Mouse (Mus musculus): ENCODE results near the gene Lyzl4.

The Lyzl4 gene

GRCm38 (mm10) chr9:121600861-121601427 lies 41.0 kb downstream of the Lyzl4 start:
- in situ Hi-C loops (cut with MboI, MseI): no loop called here

- in situ Hi-C loops (cut with MboI, MseI): no loop called here
Measured at GRCm38 (mm10) chr9:121600201-121600860, 41.6 kb downstream of the Lyzl4 start.

DNA sequence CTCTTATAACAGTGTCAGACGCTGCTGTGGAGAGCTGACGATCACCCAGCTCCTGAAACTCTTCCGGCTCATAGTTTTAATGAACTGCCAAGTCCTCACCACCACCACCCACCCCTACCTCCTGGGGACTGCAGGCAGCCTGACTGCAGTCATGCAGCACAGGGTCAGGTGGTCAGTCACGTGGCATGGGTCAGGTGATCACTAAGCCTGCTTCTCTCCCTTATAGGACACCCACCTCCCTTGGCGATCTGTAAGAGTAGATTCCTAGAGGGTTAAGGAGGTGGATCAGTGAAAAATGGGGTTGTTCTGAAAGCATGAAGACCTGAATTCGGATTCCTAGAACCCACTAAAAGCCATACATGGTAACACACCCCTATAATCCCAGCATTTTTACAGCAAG lies 42.3 kb downstream of the Lyzl4 start:
- in situ Hi-C loops (cut with MboI, MseI): loop anchor here (5.0 to 10.0 kb wide), 2 partner anchors 215 to 347 kb away; no protein-coding TSS in a partner anchor

- in situ Hi-C loops (cut with MboI, MseI): loop anchor here (5.0 to 10.0 kb wide), 2 partner anchors 213 to 346 kb away; no protein-coding TSS in a partner anchor
Measured at GRCm38 (mm10) chr9:121598106-121598505, 43.8 kb downstream of the Lyzl4 start.

DNA sequence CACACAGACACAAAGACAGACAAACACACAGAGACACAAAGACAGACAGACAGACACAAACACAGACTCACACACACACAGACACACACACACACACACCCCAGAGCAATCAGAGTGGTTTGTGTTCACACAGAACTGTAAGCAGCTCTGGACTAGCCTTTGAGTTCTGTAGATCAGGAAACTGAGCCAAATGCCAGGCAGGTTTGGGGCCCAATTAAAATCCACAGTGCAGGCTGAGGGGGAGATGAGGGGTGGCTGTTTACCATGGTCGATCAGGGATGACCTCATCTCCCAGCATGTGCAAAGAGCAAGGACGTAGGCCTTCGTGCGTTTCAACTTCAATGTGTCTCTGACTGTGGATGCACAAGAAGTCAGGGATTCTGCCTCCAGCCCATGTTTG lies 47.1 kb downstream of the Lyzl4 start:
- in situ Hi-C loops (cut with MboI, MseI): loop anchor here (5.0 to 10.0 kb wide), 2 partner anchors 210 to 342 kb away; no protein-coding TSS in a partner anchor

- in situ Hi-C loops (cut with MboI, MseI): loop anchor here (10.0 kb wide), 1 partner anchor 209 kb away; no protein-coding TSS in a partner anchor
Measured at GRCm38 (mm10) chr9:121593768-121594167, 48.1 kb downstream of the Lyzl4 start.

- in situ Hi-C loops (cut with MboI, MseI): loop anchor here (10.0 kb wide), 1 partner anchor 208 kb away; no protein-coding TSS in a partner anchor
Measured at GRCm38 (mm10) chr9:121592948-121593550, 48.8 kb downstream of the Lyzl4 start.

GRCm38 (mm10) chr9:121589533-121589932 lies 52.4 kb downstream of the Lyzl4 start:
- in situ Hi-C loops (cut with MboI, MseI): no loop called here

- in situ Hi-C loops (cut with MboI, MseI): no loop called here
Measured at GRCm38 (mm10) chr9:121574380-121574779, 67.5 kb downstream of the Lyzl4 start.

DNA sequence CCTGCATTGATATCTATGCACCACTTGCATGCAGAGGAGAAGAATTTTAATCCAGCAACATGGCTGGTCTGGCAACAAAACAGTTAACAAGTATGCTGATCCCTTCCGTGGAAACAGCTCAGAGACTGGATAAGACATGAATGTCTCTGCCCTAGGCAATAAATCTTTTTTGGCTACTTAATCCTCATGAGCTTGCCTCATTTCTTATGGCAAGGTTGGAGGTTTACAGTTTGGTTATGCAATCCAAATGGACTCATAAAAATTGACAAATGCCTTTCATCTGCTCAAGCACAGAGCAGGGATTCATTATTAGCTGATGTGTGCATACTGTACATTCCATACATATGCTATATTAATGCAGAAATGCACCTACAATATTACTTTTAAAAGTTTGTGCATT lies 73.4 kb downstream of the Lyzl4 start:
- in situ Hi-C loops (cut with MboI, MseI): no loop called here

DNA sequence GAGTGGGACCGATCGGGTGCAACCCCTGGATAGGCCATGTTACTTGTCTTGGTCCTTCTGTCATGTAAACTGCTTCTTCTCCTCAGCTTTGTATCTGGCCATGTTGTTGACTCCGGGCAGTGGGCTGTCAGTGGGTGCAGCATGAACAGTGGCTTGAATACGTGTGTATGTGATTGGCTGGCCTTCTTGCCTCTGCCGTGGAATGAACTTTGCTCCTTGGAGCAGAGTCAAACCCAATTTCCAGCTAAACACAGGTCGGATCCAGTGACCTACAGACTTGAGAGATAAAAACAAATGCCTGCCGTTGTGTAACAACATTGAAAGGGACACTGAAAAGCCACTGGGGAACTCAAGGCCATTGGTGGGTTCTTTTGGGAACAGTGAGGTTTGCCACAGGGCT lies 75.5 kb downstream of the Lyzl4 start:
- in situ Hi-C loops (cut with MboI, MseI): no loop called here

- in situ Hi-C loops (cut with MboI, MseI): no loop called here
Measured at GRCm38 (mm10) chr9:121563276-121563675, 78.6 kb downstream of the Lyzl4 start.

DNA sequence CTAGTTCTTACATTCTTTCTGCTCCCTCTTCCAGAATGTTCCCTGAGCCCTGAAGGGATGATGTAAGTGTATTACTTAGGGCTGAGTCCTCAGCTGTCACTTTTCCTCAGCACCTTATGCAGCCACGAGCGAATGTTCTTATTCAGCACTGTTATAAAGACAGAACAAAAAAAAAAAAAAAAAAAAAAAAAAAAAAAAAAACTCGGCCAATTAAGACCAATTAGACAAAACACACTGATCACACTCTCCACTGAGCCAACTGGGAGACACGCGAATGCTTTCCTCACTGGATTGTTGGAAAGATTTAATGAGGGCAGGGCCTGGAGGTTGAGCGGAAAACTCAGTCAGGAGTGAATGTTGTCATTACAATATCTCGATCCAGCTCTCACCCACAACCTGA lies 81.4 kb downstream of the Lyzl4 start:
- in situ Hi-C loops (cut with MboI, MseI): no loop called here

DNA sequence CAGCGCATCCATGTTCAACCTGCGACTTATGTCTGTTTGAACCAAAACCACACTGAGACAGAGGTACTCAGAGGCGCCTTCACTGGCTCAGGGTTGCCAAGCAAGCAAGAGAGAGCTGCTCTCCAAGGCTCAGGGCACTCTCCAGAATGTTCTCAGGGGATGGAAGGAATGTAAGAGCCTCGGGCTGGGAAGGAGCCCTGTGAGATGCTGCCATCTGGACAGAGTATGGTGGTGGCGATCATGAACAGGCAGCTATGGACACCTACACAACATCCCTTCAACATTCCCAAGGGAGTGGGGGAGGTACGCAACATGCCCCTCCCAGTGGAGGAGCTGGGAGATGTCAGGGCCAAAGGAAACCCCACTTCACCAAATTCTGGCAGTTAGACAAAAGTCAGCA lies 83.7 kb downstream of the Lyzl4 start:
- in situ Hi-C loops (cut with MboI, MseI): no loop called here

GRCm38 (mm10) chr9:121556913-121557312 lies 85.0 kb downstream of the Lyzl4 start:
- in situ Hi-C loops (cut with MboI, MseI): no loop called here

DNA sequence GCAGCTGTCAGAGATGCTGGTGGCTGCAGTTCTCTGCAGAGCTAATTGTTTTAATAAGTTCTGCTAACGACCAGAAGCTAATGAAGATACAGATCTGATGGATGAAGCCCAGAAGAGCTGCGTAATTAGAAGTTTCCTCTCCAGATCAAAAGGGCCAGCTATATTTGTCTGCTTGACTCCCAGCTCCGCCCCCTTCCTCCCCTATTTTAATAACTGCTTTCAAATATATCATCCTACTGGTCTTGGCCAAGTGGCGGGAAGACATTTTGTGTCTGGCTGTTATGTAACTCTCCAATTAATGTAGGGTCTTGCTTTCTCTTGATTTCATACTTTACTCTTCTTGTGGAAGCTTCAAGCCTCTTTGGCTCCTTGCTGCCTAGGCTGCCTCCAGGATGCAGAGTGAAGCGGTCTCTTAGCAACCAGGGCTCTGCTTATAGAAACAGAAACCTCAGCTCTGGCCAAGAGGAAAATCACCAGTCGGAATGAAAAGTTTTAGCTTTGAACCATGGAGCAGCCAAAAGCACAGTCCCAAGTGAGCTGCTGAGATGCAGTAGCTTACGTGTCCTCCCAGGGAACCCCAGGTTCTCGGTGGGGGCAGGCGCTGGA lies 86.4 kb downstream of the Lyzl4 start:
- in situ Hi-C loops (cut with MboI, MseI): no loop called here

DNA sequence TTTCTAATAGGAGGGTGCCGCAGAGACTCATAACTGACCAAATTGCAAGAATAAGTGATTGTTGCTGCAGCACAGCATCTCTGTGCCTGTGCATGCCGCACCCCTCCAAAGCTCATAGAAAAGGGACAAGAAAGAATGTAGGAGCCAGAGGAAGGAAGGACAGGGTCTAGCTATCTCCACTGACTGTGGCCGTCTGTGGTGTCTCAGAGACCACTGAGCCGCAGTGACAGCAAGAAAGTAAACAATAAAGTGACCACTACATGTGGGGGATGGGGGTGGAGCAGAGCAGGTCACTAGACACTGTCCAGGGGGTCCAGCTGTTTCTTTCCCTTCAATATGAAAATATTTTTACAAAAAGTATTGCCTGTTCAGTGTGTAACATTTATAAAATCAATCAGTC lies 88.3 kb downstream of the Lyzl4 start:
- in situ Hi-C loops (cut with MboI, MseI): no loop called here

DNA sequence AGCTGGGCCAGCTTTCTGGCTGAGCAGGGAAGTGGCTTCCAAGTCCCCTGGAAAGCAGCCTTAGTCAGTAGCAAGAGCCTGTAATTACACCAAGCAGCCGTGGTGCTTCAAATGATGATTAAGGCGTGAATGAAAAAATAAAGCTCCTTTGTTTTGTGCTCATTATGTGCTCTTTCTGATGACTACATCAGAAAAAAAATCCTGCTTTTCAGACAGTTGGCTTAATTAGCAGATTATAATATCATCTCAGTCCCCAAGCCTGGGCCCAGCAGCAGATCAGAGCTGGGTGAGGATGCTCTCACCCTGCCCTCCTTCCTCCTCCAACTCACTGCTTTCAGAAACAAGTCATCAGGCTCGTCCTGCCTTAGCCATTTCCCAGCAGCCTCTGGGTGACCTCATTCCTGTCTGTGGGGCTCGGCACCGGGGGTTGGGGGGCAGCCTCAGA lies 91.5 kb downstream of the Lyzl4 start:
- in situ Hi-C loops (cut with MboI, MseI): no loop called here

DNA sequence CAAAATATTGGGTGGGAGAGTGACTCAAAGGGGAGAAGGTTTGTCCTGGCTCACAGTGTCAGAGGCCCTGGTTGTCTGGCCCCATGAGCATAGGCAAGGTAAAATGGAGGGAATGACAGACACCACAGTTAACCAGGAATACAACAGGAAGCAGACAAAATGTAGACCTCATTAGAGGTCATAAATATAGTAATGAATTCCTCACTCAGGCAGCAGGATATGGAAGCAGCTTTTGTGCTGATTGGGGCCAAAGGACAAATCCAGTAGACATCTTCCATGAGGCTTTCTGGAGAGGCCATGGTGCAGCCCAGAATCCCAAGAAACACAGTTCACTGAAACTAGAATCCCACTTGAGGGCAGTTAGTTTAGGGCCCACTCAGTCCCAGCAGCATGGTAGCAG lies 92.5 kb downstream of the Lyzl4 start:
- in situ Hi-C loops (cut with MboI, MseI): no loop called here

- in situ Hi-C loops (cut with MboI, MseI): no loop called here
Measured at GRCm38 (mm10) chr9:121549010-121549409, 92.9 kb downstream of the Lyzl4 start.

- in situ Hi-C loops (cut with MboI, MseI): no loop called here
Measured at GRCm38 (mm10) chr9:121547431-121547830, 94.5 kb downstream of the Lyzl4 start.

- in situ Hi-C loops (cut with MboI, MseI): no loop called here
Measured at GRCm38 (mm10) chr9:121541530-121541929, 100.4 kb downstream of the Lyzl4 start.
